ENCODE assay signal across 8 mouse cellular contexts in the genomic region with DNA sequence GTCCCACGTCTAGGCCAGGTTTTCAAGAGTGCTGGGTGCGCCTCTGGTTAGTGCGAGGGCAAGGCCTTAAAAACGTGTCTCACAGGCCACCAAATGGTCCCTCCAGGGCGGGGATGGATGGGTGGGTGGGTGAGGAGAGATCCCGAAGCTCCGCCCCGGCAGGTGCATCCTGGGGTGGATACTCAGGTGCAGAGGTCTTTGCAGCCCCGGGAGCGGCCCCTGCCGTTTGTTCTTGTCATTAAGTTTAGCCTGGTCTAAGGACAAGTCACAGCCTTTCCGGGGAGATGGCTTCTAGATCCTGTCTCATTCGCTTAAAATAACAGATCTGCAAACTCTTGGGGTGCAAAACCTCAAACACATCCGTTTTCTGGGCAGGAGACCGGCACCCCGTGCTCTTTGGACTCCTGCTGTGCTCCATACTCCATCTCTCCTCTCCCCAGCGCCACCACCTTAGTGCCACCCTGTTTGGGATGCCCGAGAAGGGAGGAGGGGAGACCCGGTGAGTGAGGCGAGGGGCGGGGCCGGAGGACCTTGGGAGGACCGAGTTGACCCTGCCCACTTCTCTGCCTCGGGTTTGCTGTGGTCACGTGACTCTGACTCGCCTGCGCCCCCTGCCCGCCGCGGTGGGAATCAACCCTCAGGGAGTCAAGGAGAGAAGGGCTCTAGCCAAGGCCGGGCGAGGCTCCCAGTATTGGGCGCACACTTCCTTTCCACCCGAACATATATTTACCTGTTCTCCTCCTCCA. TPM values are rescaled to one million over a fixed set of nuclear protein-coding genes. Genes with fewer than 3 reads are reported as not detected.
DNase-seq lines count a peak whose midpoint lies in the region; ATAC-seq and TF ChIP-seq lines count a peak whose summit lies in the region.

No protein-coding gene starts in this region.

- WGBS in forebrain, embryonic 10.5 days, result 3% methylated on average over 34 of the region's 34 CpGs
- WGBS in forebrain, embryonic 15.5 days, result 4% methylated on average over 34 of the region's 34 CpGs
- 3% methylated on average over 34 of the region's 34 CpGs for WGBS in hindbrain, embryonic 12.5 days
- 2% methylated on average over 24 of the region's 34 CpGs for WGBS in limb, embryonic 14.5 days
- 3% methylated on average over 34 of the region's 34 CpGs for WGBS in thymus, adult 2 months

- TF ChIP-seq POLR2A in limb, embryonic 14.5 days (IDR thresholded peaks at IDR 0.05; ENCODE audit: borderline replicate concordance, extremely low read depth, insufficient read depth, insufficient read length), result no peak
- no peak for TF ChIP-seq POLR2A in thymus, adult 2 months (IDR thresholded peaks at IDR 0.05; ENCODE audit: control insufficient read depth, extremely low read depth, insufficient read depth, low read length, poor library complexity)

- peak; percentile 92 for DNase-seq in forebrain, embryonic 10.5 days (ENCODE audit: extremely low spot score, low spot score)
- peak; percentile 34 for DNase-seq in c-Kit-positive CD71-positive TER-119-positive erythroid progenitor cells, embryonic 14.5 days (ENCODE audit: low spot score)
- peak; percentile 83 for DNase-seq in forelimb bud, embryonic 11.5 days (ENCODE audit: low read depth, low spot score)
- DNase-seq in limb, embryonic 14.5 days (ENCODE audit: low spot score), result peak; percentile 33
- DNase-seq in neural tube, embryonic 10.5 days (ENCODE audit: extremely low spot score, low spot score), result peak; percentile 97
- DNase-seq in thymus, adult 2 months, result peak; percentile 62

- H3K4me3 ChIP-seq in forebrain, embryonic 10.5 days, result peak overlapping the region; percentile 22; the same call in 1 of the 2 replicates
- no peak overlapping the region for H3K4me3 ChIP-seq in forebrain, embryonic 15.5 days
- H3K4me3 ChIP-seq in hindbrain, embryonic 12.5 days, result no peak overlapping the region
- H3K4me3 ChIP-seq in limb, embryonic 14.5 days (replicated peaks; ENCODE audit: low read length), result no peak overlapping the region
- no peak overlapping the region for H3K4me3 ChIP-seq in thymus, adult 2 months (ENCODE audit: control insufficient read depth, insufficient read depth, low read length)

- H3K9me3 ChIP-seq in forebrain, embryonic 10.5 days, result no peaks in the 10 kb centered on the region
- no peaks in the 10 kb centered on the region for H3K9me3 ChIP-seq in forebrain, embryonic 15.5 days
- no peaks in the 10 kb centered on the region for H3K9me3 ChIP-seq in hindbrain, embryonic 12.5 days (replicated peaks)
- H3K9me3 ChIP-seq in limb, embryonic 14.5 days (ENCODE audit: control insufficient read depth, low read length), result no peaks in the 10 kb centered on the region

- H3K4me2 ChIP-seq in forebrain, embryonic 15.5 days (replicated peaks), result no peak overlapping the region
- H3K4me2 ChIP-seq in hindbrain, embryonic 12.5 days (replicated peaks), result 0 out of 2 replicates have a peak overlapping the region, but pooled peaks have one; percentile 9
- H3K4me2 ChIP-seq in limb, embryonic 14.5 days (replicated peaks; ENCODE audit: low read depth, low read length, severe bottlenecking), result no peak overlapping the region

- 0 out of 2 replicates have a peak, but pooled peaks have one; percentile 39 for TF ChIP-seq CTCF in thymus, adult 2 months (IDR thresholded peaks at IDR 0.05; ENCODE audit: borderline replicate concordance, control insufficient read depth, extremely low read depth, insufficient read depth, low read length, poor library complexity)

- no peak overlapping the region for H3K27ac ChIP-seq in forebrain, embryonic 10.5 days
- no peak overlapping the region for H3K27ac ChIP-seq in forebrain, embryonic 15.5 days (replicated peaks)
- no peak overlapping the region for H3K27ac ChIP-seq in hindbrain, embryonic 12.5 days
- H3K27ac ChIP-seq in limb, embryonic 14.5 days (replicated peaks; ENCODE audit: low read depth, low read length), result no peak overlapping the region
- no peak overlapping the region for H3K27ac ChIP-seq in thymus, adult 2 months (ENCODE audit: control insufficient read depth, insufficient read depth, low read length)

- peaks cover 43% of the 10 kb centered on the region for H3K4me1 ChIP-seq in forebrain, embryonic 10.5 days
- peaks cover 27% of the 10 kb centered on the region for H3K4me1 ChIP-seq in forebrain, embryonic 15.5 days
- H3K4me1 ChIP-seq in hindbrain, embryonic 12.5 days, result peaks cover 33% of the 10 kb centered on the region
- peaks cover 5% of the 10 kb centered on the region for H3K4me1 ChIP-seq in limb, embryonic 14.5 days (ENCODE audit: control insufficient read depth, insufficient read depth, low read length)
- no peaks in the 10 kb centered on the region for H3K4me1 ChIP-seq in thymus, adult 2 months (replicated peaks; ENCODE audit: control insufficient read depth, insufficient read depth, low read length)

- no peak for ATAC-seq in forebrain, embryonic 15.5 days (replicated peaks)
- ATAC-seq in hindbrain, embryonic 12.5 days (ENCODE audit: low FRiP score), result no peak
- ATAC-seq in limb, embryonic 14.5 days (ENCODE audit: low FRiP score, low read depth), result no peak; the same call in 1 of the 2 replicates

- H3K36me3 ChIP-seq in forebrain, embryonic 10.5 days (replicated peaks), result no peaks in the 10 kb centered on the region
- no peaks in the 10 kb centered on the region for H3K36me3 ChIP-seq in forebrain, embryonic 15.5 days
- H3K36me3 ChIP-seq in hindbrain, embryonic 12.5 days, result no peaks in the 10 kb centered on the region
- no peaks in the 10 kb centered on the region for H3K36me3 ChIP-seq in limb, embryonic 14.5 days (ENCODE audit: control insufficient read depth, insufficient read depth, low read length)
- no peaks in the 10 kb centered on the region for H3K36me3 ChIP-seq in thymus, adult 2 months (ENCODE audit: control insufficient read depth, insufficient read depth, low read length)

- peaks cover 100% of the 10 kb centered on the region for H3K27me3 ChIP-seq in forebrain, embryonic 10.5 days (ENCODE audit: poor library complexity, severe bottlenecking)
- peaks cover 92% of the 10 kb centered on the region for H3K27me3 ChIP-seq in forebrain, embryonic 15.5 days
- H3K27me3 ChIP-seq in hindbrain, embryonic 12.5 days, result peaks cover 71% of the 10 kb centered on the region
- peaks cover 92% of the 10 kb centered on the region for H3K27me3 ChIP-seq in limb, embryonic 14.5 days (ENCODE audit: control insufficient read depth, insufficient read depth, low read length)
- peaks cover 12% of the 10 kb centered on the region for H3K27me3 ChIP-seq in thymus, adult 2 months (ENCODE audit: control insufficient read depth, insufficient read depth, low read length)

- no peak overlapping the region for H3K9ac ChIP-seq in forebrain, embryonic 15.5 days (replicated peaks)
- H3K9ac ChIP-seq in hindbrain, embryonic 12.5 days, result no peak overlapping the region
- H3K9ac ChIP-seq in limb, embryonic 14.5 days (ENCODE audit: low read depth, low read length, severe bottlenecking), result no peak overlapping the region

RNA-seq across cellular contexts. Expression of a gene that starts 9.2 kb away (rescaled TPM):
- 1.2 and 1.5 TPM in 2 replicates for polyA plus RNA-seq in forebrain, embryonic 10.5 days (2016; fragmentation: Nextera tagmentation; extraction: Ambion mirVana)
- polyA plus RNA-seq in forebrain, embryonic 15.5 days (2015; fragmentation: Nextera tagmentation; extraction: Ambion mirVana), result 9.3 and 15.0 TPM in 2 replicates
- polyA plus RNA-seq in hindbrain, embryonic 12.5 days (2016; fragmentation: Nextera tagmentation; extraction: Ambion mirVana), result 46.1 and 63.6 TPM in 2 replicates
- polyA plus RNA-seq in limb, embryonic 14.5 days (2012; rRNA removed), result 0.21 and 0.24 TPM in 2 replicates
- polyA plus RNA-seq in limb, embryonic 14.5 days (2014; fragmentation: Nextera tagmentation; extraction: Ambion mirVana), result 0.17 and 0.33 TPM in 2 replicates
- 0.13 and 0.18 TPM in 2 replicates for polyA plus RNA-seq in thymus, adult 2 months (2012; rRNA removed)

Comparison
In these comparisons a context has a peak if more than half of its experiments do, and no peak if none do; other contexts are left out.
1. DNase-seq: peak in every context shown above with its lines; median percentile 97 in neural tube, embryonic 10.5 days; 92 in forebrain, embryonic 10.5 days; 83 in forelimb bud, embryonic 11.5 days; 62 in thymus, adult 2 months; 34 in c-Kit-positive CD71-positive TER-119-positive erythroid progenitor cells, embryonic 14.5 days; 33 in limb, embryonic 14.5 days.